Mouse (Mus musculus) left cerebral cortex, postnatal 4 days (tissue): ENCODE data around the gene Paf1. TPM values are rescaled to one million over a fixed set of nuclear protein-coding genes. Genes with fewer than 3 reads are reported as not detected.
A peak's percentile ranks its signal among the peaks of the same experiment; 100 is the strongest.

Experiments
- DNase-seq: peaks from one replicate; pipeline ENCODE4 v3.0.0-alpha.2; 2022
- intact Hi-C: fragments of 180-260 bp; cut with DNase I; formaldehyde crosslinking; loops from one replicate; pipeline ENCODE4 v1.15.1; 2025
- total RNA-seq, 2 experiments: library from RNA; stranded (reverse); gene quantifications; 2 replicates each; pipeline ENCODE4 v1.2.3; 2021

The Paf1 gene
- 10 to 100 TPM; 77.7 to 86.8 TPM for total RNA-seq

GRCm38 (mm10) chr7:28392429-28393271 lies at the start of gene Paf1, which contains the start of gene Med29:
TSS of gene Paf1 (plus strand) at chr7:28392951.
TSS of gene Med29 (minus strand) at chr7:28392708.
- intact Hi-C loops: no loop called here

GRCm38 (mm10) chr7:28344637-28345036 lies 48.1 kb upstream of the Paf1 start:
- intact Hi-C loops: no loop called here
- peak; percentile 70 for DNase-seq

More at GRCm38 (mm10) chr7:28392429-28393271, at the start of gene Paf1, which contains the start of gene Med29:
- peak; percentile 97 for DNase-seq

DNA sequence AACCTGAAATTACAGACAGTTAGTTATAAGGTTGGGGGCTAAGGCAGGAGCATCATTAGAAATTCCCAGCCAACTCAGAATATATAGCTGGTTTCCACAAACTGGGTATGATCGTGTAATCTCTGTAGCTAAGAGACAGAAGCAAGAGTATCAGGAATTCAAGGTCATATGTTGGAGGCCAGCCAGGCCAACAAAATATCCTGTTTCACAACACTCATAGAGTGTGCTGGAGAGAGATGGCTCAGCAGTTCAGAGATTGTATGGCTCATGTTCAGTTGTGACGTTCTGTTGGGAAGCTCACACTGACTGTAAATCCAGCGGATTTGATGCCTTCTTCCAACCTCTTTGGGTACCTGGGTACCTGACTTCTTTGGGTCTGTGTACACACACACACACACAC lies 45.0 kb upstream of the Paf1 start:
- DNase-seq: no peak
- intact Hi-C loops: no loop called here

DNA sequence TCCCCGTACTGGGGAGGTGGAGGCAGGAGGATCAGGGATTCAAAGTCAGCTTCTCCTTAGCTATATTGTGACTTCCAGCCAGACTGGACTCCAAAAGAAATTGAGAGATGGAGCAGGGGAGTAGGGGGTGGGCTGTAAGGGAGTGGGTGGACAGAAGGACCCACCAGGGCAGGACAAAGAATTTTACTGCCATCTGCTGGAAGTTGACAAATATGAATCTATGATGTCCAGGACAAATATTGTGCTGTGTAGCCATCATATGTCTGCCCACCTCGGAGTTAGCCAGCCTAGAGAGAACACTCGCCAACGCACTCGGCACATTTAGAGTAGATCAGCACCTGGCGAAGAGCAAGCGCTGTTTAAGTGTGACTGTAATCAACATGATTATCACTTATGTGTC lies 44.1 kb upstream of the Paf1 start:
- DNase-seq: peak; percentile 18
- intact Hi-C loops: no loop called here

DNA sequence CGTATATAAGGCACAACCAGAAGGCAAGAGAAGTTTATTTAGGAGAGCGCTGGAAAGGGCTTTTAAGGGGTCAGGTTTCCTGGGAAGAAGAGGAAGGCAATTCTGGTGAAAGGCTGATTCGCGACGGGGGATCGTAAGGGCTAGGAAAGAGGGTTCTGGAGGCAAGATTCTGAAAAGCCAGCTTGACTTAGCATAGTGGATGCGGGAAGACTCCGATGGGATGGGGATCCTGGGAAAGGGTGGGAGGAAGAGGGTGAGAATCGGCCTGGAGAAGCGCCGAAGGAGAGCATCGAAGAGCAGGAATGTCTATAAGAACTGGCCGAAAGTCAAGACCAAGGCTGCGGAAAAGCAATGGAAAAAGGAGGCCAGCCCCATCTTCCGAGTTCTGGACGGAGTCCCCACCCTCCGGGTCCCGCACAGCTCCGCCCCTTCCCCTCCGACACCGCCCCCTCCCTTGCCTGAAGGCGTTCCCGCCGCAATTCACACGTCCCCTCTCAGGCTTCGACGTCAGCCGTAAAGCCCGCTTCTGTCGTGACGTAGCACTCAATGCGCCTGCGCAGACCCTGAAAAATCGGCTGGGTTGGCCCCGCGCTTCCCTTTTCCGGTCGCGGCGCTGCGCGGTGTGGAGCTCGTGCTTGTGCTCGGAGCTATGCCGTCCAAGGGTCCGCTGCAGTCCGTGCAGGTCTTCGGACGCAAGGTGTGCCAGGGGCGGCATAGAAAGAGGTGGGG lies 42.4 kb upstream of the Paf1 start, which contains the start of gene Rps16:
Gene Rps16, plus strand, starts transcription at position 498 of the 729 bp plus-strand sequence.
- DNase-seq: peak; percentile 99
- intact Hi-C loops: no loop called here

DNA sequence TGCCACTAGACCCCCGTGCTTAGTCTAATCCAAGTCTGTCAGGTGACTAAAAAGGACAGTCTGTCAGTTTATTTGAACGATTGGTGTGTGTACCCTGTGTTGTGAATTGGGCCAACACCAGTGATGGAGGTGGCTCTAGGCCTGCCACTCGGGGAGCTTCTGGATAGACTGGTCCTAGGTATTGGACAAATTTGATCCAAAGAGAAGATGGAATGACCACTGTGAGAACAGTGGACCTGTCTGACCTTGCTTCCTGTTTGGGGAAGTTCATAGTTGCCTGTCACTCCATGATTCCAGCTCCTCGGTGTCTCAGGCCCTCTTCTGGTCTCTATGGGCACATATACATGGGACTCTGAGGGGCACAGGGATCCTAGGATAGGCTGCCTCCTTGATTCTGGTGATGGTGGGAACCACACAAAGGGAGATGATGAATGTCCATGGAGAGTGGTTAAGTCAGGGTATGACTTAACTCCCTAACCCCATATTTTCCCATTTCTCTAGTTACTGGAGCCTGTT lies 41.0 kb upstream of the Paf1 start:
- intact Hi-C loops: no loop called here

GRCm38 (mm10) chr7:28353267-28353666 lies 39.5 kb upstream of the Paf1 start:
- intact Hi-C loops: no loop called here
- no peak for DNase-seq

More for the DNA sequence above, 41.0 kb upstream of the Paf1 start:
- DNase-seq: no peak

DNA sequence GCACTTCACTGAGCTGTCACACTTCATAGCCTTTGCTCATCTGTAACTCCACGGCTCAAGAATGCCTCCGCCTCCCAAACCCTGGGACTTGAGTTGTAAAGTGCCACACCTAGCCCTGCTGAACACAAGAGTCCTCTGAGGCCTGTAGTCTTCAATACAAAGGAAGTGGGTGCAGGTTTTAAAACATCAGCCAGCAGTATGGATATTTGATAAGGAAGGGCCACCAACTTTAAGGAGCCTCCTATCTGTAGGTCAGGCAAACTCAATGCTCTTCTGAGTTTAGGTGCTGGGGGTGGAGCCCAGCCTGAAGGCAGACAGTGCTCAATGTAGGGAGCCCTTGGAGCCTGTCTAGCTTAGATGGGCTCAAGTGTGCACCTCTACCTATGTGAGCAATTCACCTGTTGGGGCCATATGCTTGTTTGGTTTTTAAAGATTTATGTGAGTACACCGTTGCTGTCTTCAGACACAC lies 38.6 kb upstream of the Paf1 start:
- intact Hi-C loops: no loop called here
- DNase-seq: no peak

GRCm38 (mm10) chr7:28354596-28354995 lies 38.2 kb upstream of the Paf1 start:
- intact Hi-C loops: no loop called here
- DNase-seq: no peak

- intact Hi-C loops: no loop called here
- no peak for DNase-seq
These were observed 37.5 kb upstream of the Paf1 start for GRCm38 (mm10) chr7:28355221-28355620.

DNA sequence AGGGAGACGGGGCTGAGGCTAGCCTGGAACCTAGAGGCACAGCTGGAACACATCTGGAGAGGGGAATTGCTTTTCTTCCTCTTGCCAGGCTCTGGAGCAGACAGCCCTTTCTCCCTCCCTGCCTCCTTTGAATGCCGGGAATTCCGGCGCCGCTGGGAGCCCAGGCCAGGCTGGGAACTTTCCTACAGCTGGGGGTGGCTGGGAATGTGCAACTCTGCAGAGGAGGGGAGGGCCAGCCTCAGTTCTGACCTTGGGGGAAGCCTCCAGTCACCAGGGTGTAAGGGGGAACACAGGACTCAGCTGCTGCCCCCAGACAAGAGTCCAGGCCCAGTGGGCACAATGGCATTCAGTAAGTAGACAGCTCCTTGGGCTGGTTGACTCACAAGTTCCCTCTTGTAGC lies 35.8 kb upstream of the Paf1 start:
- intact Hi-C loops: no loop called here
- no peak for DNase-seq

DNA sequence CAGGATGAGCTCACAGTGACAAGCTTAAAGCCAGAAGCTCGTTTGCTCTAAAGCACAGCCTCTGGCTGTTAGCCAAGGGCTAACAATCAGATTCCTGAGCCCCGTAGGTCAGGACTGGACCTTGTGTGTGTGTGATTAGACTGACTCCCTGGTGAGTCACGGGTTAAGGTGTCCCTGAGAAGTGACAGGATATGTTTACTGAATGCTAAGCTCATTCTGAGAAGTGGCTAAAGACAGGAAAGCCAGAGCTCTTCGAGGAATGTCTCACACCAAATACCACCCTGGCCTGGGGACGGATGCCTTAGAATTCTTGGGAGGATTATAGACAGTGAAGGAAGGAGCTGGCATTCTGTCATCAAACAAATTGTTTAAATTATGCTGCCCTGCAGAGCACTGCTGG lies 34.8 kb upstream of the Paf1 start:
- DNase-seq: no peak
- intact Hi-C loops: no loop called here

- no peak for DNase-seq
- intact Hi-C loops: no loop called here
These were observed 34.3 kb upstream of the Paf1 start for GRCm38 (mm10) chr7:28358431-28358830.

DNA sequence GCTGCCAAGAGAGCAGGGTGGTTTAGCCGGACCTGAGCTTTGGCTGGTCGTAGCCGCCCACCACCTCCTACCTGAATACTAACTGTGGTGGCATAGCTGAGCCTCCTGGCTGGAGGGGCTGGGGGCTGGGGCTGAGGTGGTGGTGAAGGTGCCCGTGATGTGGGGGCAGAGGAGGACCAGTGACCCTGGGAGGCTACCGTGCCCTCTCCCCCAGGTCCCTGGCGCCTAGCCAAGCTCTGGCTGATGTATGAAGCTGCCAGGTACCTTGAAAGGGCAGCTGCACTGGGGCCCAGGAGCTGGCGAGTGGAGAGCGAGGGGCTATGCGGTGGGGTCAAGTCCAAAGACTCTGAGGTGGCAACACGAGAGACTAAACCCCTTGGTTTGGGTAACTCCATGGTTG lies 32.9 kb upstream of the Paf1 start:
- no peak for DNase-seq
- intact Hi-C loops: no loop called here

- intact Hi-C loops: no loop called here
- no peak for DNase-seq
These were observed 32.5 kb upstream of the Paf1 start for GRCm38 (mm10) chr7:28360291-28360690.

GRCm38 (mm10) chr7:28361647-28362341 lies 31.0 kb upstream of the Paf1 start:
- intact Hi-C loops: no loop called here
- DNase-seq: no peak

- DNase-seq: no peak
- intact Hi-C loops: no loop called here
These were observed 30.2 kb upstream of the Paf1 start for GRCm38 (mm10) chr7:28362441-28363060.

GRCm38 (mm10) chr7:28367663-28368275 lies 25.0 kb upstream of the Paf1 start:
- peak; percentile 54 for DNase-seq

DNA sequence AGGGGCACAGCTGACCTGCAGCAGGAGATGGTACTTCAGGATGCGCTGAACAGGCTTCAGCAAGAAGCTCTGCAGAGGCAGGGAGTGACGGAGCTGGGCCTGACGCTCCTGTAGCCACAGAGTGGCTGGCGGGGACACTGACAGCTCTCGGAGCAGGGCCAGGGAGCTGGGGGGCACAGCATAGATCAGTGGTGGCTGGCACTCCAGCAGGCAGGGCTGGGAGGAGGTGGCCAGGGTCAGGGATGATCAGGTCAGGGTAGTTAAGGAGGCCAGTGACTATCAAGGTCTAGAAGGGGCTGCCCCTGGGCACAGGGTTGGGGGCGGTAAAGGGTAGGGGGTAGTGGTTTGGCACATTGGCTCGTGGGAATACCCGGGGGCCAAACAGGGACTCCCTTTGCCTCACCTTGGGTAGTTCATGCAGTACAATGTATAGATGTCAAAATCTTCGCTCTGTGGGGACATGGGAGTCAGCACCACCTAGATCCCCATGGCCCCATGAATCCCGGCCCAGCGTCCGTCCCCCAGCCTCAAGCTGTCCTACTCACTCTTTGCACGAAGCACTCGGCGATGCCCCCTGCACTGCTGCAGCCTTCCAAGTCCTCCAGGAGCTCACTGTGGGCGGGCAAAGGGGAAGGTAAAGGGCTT lies 24.4 kb upstream of the Paf1 start:
- peak; percentile 18 for DNase-seq
- intact Hi-C loops: no loop called here

More at GRCm38 (mm10) chr7:28367663-28368275, 25.0 kb upstream of the Paf1 start:
- intact Hi-C loops: no loop called here
